Mouse (Mus musculus) layer of hippocampus, postnatal 36 days (tissue): ENCODE measurements around the gene 1700017B05Rik. TPM values are rescaled to one million over a fixed set of nuclear protein-coding genes. Genes with fewer than 3 reads are reported as not detected.

Experiments used
- DNase-seq, 2 experiments: peaks; one replicate each; pipeline ENCODE4 v3.0.0; 2022
- total RNA-seq, 2 experiments: library from RNA; stranded (reverse); gene quantifications; 2 replicates each; pipeline ENCODE4 v1.2.3; 2021

1700017B05Rik gene
- total RNA-seq, 2 experiments from 2014 or later, result 31.7 to 33.8 TPM

DNA sequence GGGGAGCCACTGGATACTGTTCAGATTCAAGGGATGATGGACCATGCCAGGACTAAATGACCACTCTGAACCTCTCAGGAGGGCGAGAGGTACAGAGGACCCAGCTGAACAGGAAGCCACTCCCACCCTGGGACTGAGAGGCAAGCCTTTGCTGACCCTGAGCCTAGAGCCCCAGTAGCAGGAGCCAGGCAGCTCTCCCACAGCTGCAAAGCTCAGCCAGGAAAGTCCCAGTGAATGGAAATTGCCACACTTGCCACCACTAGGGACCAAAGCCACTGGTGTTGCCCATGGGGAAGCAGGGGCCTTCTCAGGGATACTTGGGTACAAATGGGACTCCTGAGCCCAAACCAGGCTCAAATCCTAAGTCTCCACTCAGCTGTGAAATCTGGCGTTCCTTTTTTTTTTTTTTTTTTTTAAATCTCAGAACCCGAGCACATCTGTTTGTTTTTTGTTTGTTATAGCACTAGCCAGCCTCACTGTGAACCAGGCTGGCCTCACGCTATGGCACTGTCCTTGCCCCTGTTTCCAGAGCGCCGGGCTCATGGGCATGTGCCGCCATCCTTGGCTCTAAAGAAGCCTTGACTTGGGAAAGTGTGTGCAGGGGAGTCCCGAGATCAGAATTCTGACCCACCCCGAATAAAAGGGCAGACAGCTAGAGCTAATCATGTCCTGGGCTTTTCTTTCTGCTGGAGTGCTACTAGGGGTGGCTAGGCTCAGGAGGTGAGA is 9.6 kb upstream of the 1700017B05Rik start:
- no peak for DNase-seq

DNA sequence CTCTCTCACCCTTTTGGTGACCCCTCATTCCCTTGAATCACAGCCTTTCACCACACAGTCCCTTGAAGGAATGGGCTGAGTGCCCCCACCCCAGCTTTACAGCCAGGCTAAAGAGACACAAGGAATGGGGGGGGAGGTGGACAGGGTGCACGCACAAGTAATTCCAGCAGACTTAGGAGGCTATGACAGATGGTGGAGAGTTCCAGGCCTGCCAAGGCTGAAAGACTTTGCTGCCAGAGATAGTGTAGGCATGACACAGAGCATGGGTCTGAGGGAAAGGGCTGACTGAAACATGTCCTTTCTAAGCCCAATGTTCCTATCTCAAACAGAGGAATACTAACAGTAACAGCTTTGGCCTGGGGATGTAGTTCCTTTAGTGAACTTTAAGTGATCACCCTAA is 8.7 kb upstream of the 1700017B05Rik start:
- DNase-seq, result no peak

DNA sequence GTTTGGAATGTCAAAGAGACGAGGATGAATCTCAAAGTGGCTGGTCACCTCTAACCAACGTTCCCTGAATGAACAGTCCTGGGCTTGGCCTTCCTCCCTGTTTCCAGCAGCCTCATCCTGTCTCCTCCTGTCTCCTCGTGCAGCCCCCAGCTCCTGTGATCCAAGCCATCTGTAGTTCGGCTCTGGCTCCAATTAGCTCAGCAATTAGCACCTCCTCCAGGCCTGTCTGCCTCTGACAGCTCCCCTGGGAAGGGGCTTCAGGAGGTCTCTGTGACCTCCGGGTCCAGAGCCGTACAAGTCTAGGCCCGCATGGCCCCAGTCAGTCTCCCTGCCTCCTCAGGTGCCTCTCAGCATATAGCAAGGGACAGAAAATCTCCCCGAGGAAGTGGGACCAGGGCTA is 8.0 kb upstream of the 1700017B05Rik start:
- peak in 1 of 2 experiments; percentile 43 for DNase-seq

DNA sequence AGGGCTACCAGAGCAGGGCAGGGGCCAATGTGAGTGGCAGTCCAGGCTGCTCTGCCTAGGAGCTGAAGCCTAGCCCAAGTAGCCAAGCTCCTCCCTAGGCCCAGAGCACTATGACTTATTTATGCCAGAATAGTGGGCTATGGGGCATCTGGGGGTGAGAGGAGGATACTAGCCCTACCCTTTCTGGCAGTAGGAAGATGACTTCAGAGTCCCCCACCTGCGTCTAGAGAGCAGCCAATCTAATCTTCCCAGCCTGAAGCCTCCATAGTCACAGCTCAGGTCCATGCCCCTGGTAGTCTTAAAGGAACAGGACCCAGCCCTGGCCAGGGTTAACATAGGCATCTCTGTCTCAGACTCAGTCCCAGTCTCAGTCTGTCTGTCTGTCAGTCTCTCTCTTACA is 7.0 kb upstream of the 1700017B05Rik start:
- DNase-seq, result no peak

DNA sequence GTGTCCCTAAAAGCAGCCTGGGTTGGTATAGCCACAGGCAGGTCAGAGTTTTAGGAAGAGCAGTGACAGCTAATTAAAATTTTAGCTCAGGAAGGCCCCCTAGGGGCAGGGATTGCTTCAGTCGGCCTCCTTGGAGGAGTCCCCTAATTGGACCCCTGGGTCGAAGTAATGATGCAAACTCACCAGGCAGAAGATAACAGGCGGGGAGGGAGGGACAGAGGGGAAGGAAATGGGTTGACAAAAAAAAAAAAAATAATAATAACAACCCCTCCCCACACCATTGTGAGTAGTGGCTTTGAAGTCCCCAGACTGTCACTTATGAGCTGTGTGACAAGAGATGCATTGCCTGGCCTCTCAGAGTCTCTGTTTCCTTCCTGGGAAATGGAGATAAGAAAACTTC is 6.2 kb upstream of the 1700017B05Rik start:
- DNase-seq, result no peak

DNA sequence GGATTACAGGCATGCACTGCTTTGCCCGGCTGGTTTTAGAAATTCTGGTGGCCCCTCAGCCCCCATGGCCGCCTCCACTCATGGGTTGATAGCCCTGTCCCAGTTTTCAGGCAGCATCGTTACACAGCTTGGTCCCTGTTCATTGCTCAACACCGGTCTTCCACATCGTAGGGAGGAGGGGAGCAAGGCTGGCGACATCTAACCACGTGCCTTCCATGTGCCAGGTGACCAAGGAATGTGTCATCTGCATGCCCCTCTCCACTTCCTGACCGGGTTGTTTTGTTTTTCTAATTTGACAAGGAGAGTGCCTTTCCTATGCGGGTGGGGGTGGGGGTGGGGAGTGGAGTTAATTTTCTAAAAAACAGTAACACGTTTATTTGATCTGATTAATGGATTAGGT is 5.7 kb upstream of the 1700017B05Rik start:
- DNase-seq, result no peak

DNA sequence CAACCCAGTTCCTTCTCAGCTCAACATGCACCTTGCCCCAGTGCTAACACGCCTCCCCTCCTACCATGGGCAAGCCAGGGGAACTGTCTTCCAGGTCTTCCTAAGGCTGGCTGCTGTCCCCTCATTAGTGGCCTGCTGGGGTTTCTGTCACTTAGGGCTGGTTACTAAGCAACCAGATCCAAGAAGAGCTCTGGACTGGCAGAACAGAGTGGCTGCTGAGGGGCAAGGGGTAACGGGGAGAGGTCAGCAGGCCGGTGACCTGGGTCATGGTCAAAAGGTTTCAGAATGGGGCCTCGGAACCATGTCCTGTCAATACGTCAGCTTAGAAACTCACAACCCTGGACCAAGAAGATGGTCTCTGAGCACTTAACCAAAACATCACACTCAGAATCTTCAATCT is 5.0 kb upstream of the 1700017B05Rik start:
- no peak for DNase-seq

DNA sequence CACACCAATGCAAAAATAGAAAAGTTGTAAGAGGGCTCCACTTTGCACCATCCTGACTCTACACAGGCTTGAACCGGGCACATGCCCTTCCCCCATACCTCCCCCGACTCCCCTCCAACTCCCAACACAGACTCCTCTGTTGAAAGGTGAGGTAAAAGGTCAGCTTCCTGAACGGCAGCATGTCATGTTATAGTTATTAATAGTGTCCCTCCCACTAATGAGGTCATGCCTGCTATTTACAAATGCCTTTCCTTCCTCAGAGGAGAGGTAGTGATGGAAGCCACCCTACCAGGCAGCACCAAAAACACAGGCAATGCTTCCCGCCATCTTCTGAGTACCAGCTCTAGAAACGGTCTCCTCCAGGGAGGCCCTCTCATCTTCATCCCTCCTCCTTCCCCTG is 2.7 kb upstream of the 1700017B05Rik start:
- no peak for DNase-seq

DNA sequence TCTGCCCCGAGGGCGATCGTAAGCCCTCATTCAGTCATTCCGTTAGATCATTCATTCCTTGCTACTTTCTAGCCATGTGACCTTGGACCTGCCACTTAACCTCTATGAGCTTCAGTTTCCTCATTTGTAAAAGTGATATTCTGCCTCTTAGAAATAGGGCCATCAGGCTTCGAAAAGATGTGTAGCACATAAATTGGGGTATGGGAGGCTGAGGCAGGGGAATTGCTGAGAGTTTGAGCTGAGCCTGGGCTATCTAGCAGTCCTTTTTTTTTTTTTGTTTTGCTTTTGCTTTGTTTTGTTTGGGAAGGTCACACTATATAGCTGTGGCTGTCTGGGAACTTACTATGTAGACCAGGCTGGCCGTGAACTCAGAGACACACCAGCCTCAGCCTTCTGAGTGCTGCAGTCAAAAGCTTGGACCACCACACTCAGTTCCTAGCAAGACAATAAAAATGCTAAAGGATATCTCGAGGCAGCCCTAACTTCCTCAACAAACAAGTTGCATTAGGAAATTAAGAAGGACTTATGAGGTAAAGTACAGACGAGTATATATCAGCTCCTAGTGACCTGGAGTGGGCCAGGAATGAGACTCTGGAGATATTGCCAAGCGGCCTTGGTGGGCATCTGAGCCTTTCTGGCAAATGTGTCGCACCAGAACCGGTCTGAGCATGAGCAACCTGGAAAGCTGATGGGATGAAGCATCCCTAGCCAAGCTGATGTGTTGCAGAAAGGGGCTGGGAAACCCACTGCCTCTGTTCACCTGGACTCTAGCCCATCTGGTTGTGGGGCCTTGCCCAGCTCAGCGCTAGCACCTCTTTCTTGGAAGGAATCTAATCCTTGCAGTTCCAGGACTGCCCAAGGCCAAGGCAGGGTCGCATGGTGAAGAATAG is 628 bp upstream of the 1700017B05Rik start:
- no peak for DNase-seq

DNA sequence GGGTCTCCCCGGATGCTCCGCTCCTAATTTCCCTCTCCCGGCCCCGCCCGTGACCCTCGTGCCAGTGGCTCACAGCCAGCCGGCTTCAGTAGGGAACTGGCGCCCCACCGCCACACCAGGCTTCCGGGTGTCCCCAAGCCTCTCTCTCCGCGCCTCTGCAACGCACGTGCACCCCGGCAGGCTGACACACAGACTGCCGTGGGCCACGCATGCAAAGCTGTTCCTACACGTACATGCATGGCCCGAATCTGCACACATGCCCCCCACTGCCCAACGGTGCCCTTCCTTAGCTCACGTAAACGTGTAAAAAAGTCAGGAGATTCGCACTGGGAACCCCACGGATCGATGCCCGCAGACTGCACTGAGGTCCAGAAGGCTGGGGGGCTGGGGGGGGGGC is 898 bp downstream of the 1700017B05Rik start:
- peak; percentile 54 to 59 for DNase-seq

DNA sequence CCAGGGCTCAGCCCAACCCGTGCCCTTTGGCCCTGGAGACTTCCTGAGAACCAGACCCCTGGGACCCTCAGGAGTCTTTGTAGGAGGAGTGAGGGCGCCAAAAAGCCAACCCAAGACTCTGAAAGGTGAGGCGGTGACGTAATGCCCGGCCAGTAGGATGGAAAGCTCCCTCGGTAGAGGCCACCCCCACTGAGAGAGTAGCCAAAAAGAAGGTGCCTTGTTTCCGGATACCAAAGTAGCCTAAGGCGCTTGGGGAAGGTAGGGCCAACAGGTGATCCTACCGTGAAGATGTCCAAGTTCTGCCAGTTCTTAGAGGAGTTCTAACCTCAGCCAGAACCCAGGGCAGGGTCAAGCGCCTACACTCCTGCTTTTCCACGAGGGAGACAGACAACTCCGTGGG is 1.5 kb downstream of the 1700017B05Rik start:
- no peak for DNase-seq

DNA sequence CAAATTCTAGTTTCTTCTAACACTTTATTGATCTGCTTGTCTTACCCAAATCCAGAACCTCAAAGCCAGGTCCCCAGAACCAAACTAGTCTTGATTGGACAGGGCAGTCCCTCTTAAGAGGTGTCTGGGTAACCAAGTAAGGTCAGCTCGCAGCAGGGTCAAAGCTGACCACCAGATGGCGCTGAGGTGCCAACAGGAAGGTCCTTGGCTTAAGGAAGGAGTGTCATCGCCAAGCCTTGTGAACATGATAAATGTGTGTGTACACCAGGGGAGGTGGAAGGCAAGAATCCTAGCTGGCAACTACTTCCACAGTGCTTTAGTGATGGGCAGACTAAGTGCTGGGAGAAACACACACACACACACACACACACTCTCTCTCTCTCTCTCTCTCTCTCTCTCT is 2.7 kb downstream of the 1700017B05Rik start:
- DNase-seq, result peak; percentile 82 to 85

DNA sequence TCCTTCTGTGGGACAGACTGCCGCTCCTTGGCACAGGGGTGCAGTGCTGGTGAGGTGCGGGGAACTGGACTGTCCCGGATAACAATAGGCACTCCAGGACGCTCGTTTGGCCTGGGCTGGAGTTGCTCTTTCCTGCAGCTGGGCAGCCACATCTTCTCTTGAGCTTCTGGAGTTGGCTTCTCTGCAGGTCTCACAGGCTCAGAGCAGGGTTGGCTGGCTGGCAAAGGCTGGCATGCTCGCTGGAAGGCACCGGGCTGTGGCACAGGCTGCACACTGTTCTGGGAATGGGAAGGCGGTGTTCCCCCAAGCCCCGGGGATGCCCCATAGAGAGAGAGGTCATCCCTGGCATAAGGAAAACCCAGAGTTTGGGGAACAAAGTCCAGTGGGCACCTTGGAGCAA is 4.8 kb downstream of the 1700017B05Rik start:
- peak in 1 of 2 experiments; percentile 46 for DNase-seq

DNA sequence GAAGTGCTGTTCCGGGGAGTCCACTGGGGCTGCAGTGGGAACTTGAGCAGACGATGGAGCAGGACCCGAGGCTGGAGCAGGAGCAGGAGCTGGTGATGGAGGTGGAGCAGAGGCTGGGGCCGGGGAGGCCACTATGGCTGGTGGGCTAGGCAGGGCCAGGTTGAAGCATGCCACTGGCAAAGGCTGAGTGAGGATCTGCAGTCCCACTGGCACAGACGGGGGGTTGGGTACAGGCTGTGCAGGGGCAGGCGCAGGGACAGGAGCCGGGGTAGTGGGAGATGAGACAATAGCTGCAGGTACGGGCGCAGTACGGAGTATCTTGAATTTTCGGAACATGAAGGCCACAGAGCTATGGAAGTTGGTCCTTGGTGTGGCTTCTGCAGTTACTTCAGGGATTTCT is 5.6 kb downstream of the 1700017B05Rik start:
- DNase-seq, result no peak

DNA sequence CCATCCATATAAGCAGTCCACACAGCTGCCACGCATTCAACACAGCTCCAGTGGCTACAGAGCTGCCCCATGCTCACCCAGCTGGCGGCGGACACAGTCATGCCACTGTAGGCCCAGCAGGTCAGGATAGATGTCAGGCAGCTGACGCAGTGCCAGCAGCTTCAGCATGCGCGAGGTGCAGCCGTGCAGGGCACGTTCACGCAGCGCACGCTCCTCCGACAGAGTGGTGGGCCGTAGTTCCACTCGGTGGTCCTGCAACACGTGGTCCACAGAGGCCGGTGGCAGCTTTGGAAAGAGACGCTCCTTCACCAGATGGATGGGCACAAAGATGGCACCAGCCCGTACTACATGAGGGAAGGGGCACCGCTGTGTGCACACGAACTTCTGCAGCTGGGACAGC is 6.1 kb downstream of the 1700017B05Rik start:
- DNase-seq, result no peak

DNA sequence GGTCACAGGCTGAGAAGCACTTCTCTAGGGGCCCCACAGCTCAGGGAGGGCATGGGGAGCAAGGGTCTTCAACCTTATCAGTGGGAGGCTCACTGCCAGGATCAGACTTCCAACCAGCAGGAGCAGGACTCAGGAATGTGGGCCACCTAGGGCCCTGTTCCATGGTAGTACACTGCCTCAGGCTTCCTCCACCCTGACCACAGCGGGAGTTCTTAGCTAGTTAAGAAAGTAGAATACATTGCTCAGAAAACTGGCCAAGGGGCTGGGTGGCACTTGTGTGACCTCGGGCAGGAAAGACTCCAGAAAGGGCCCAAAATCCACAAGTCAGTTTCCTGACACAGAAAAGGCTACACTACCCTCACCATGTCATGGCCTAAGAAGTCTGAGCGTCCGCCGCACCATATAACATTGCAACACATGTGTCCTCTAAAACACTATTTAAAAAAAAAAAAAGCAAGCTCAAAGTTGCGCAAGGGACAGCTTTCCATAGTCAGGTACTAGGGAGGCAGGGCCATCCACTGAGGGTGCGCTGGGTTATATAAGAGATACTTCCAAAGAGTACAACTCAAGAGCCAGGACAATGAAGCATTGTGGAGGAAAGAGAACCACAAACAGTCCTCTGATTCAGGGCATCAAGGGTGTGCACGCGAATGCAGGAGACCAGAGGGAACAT is 7.5 kb downstream of the 1700017B05Rik start:
- DNase-seq, result no peak

DNA sequence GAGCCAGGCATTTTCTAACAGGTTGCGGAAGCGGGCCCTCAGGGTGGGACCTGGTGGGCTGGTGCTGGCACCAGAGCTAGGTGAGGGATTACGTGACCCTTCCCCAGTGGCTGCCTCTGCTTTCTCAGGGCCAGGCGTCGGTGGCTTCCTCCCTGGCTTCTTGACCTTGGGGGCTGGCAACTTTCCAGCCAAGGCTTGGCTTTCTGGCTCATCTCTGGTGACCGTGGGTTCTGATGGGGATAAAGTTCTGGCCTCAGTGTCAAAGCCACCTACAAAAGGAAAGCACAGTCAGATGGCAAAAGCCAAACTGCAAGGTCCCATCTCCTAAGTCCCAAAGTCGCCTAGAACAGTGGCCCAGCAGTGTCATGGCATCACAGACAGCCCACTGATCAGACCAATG is 8.4 kb downstream of the 1700017B05Rik start:
- no peak for DNase-seq

DNA sequence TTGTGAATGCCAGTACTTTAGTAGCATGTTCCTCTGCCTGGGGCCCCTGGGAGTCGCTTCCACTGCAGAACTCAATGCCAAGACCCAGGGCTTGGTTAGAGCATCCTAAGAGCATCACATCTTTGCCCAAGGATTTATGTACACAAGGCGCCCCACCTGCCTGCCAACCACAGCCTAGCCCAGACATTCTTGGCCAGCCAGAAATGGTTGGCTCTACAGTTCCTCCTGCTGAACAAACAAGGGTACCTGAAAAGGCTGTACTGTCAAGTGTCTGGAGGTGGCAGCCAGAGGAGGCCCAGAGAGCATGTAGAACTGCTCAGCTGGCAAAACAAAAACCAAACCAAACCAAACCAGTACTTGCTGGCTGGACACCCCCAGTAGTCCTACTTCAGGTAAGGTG is 11.3 kb downstream of the 1700017B05Rik start:
- no peak for DNase-seq

DNA sequence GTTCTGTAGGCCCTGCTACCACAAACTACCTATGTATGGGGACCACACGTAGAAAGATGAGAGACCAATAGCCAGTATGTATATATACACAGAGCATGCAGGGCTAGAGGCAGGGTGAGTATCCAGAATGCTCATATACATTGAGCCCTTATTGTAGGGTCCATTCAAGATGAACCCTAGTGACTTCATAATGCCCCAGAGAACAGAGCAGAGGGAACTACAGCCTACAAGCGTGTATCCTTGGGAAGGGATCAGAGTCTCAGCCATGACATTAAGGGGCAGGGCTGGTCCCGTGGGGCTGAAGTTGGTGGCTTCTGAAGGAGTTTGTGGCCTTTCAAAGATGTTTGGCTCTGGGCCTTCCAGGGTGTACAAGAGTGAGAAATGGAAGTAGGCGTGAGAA is 12.4 kb downstream of the 1700017B05Rik start:
- no peak for DNase-seq

DNA sequence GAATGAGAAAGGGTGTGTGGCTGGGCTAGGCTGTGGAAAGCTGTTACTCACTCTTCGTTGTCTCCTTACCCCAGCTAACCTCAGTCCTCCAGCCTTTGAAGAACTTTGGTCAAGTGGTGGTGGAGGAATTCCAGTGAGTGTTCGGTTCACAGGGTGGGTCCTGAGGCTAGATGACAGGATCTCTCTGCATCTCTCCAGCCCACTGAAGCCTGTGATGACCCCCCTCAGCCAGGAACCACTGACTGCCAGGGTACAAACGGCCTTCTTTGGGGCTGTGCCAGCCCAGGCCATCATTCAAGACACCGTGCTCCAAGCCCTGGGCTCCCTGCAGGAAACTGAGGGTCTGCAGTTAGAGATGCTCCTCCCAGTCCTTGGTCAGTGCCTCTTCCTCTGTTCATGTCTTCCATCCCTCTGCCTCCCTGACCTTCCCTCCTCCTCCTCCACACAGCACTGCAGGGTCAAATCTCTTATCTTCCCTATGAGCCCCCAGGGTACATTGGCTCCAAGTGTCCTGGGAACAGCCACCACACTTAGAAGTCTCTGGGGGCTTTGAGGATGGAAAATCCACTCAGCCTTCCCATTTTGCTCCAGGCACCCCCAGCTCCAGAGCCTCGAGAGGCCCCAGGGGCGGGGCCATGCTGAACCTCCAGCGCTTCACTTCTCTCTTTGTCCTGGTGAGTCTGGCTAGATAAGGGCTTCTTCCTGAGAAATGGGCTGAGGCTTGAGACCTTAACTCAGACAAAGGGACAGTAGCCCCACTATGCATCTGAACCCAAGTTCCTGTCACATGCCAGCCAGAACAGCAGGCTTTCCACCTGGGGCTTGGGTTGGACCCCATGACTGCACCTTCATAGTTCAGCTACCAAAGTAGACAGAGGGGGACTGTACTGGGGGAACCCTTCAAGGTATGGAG is 14.1 kb downstream of the 1700017B05Rik start:
- DNase-seq, result no peak

DNA sequence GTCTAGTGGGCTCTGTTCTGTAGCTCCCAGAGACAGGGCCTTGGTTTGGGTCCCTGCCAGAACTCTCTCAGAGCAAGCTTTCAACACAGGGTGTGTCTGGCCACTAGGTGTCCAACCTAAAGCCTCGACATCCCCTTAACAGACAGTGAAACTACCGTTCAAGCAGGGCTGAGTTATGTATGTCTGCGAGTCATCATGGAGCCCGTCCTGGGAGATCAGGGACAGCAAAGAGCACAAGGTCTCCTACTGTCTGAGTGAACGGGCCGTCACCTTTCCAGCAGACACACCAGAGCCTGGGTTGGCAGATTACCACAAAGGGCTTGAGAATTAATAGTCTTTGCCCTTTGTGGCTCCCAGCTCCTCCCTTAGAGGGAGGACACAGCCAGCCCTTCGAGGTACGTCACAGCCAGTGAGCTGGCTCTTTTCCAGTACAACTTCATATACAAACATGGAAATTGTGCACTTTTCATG is 15.2 kb downstream of the 1700017B05Rik start:
- DNase-seq, result no peak

DNA sequence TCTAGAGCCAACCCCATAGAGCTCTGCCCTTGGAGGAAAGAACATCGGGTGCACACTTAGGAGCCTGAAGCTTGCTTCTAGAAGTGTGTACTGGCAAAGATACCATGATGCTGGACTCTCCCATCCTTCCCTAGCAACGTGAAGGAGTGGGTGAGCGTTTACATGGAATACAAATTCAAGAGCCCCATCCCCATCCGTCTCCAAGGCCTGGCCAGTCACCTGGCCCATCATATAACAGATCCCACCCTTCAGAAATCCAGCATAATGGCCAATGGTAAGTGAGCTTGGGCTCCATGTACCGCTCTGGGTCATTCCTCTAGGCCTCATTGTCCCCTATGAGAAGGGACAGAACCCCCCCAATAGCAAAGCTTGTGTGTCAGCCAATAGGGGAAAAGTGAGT is 15.9 kb downstream of the 1700017B05Rik start:
- DNase-seq, result no peak
